Mouse (Mus musculus): ENCODE data around the gene Gatd1. TPM values are rescaled to one million over a fixed set of nuclear protein-coding genes. Genes with fewer than 3 reads are reported as not detected.

Gatd1 gene
- polyA plus RNA-seq, 1 experiment from 2014 or later, result 41.6 TPM

Other genes starting within 250 kb of the Gatd1 start
- 91.2 and 93.7 TPM in 2 replicates for gene Rnh1, start 241.3 kb downstream of the Gatd1 start, polyA plus RNA-seq (2014; fragmentation: Nextera tagmentation; extraction: Ambion mirVana)
- gene Hras, start 220.1 kb downstream of the Gatd1 start, polyA plus RNA-seq (2014; fragmentation: Nextera tagmentation; extraction: Ambion mirVana), result 112 and 118 TPM in 2 replicates
- gene Lrrc56, start 220.0 kb downstream of the Gatd1 start, polyA plus RNA-seq (2014; fragmentation: Nextera tagmentation; extraction: Ambion mirVana), result 20.8 and 20.9 TPM in 2 replicates
- 1.8 and 2.6 TPM in 2 replicates for gene Lmntd2, start 200.1 kb downstream of the Gatd1 start, polyA plus RNA-seq (2014; fragmentation: Nextera tagmentation; extraction: Ambion mirVana)
- gene Rassf7, start 198.3 kb downstream of the Gatd1 start, polyA plus RNA-seq (2014; fragmentation: Nextera tagmentation; extraction: Ambion mirVana), result 35.1 TPM in 2 replicates
- 70.9 and 81.0 TPM in 2 replicates for gene Phrf1, start 185.4 kb downstream of the Gatd1 start, polyA plus RNA-seq (2014; fragmentation: Nextera tagmentation; extraction: Ambion mirVana)
- 4.0 and 4.1 TPM in 2 replicates for gene Irf7, start 147.7 kb downstream of the Gatd1 start, polyA plus RNA-seq (2014; fragmentation: Nextera tagmentation; extraction: Ambion mirVana)
- gene Cdhr5, start 137.3 kb downstream of the Gatd1 start, polyA plus RNA-seq (2014; fragmentation: Nextera tagmentation; extraction: Ambion mirVana), result 0.44 and 0.53 TPM in 2 replicates
- 1.2 and 1.6 TPM in 2 replicates for gene Sct, start 135.0 kb downstream of the Gatd1 start, polyA plus RNA-seq (2014; fragmentation: Nextera tagmentation; extraction: Ambion mirVana)
- 0.16 and 0.17 TPM in 2 replicates for gene Drd4, start 122.1 kb downstream of the Gatd1 start, polyA plus RNA-seq (2014; fragmentation: Nextera tagmentation; extraction: Ambion mirVana)
- gene Deaf1, start 86.4 kb downstream of the Gatd1 start, polyA plus RNA-seq (2014; fragmentation: Nextera tagmentation; extraction: Ambion mirVana), result 48.6 and 54.0 TPM in 2 replicates
- 22.2 and 27.4 TPM in 2 replicates for gene Tmem80, start 86.4 kb downstream of the Gatd1 start, polyA plus RNA-seq (2014; fragmentation: Nextera tagmentation; extraction: Ambion mirVana)
- gene Eps8l2, start 75.3 kb downstream of the Gatd1 start, polyA plus RNA-seq (2014; fragmentation: Nextera tagmentation; extraction: Ambion mirVana), result 5.4 and 7.7 TPM in 2 replicates
- gene Taldo1, start 21.9 kb downstream of the Gatd1 start, polyA plus RNA-seq (2014; fragmentation: Nextera tagmentation; extraction: Ambion mirVana), result 442 and 472 TPM in 2 replicates
- 0.16 and 0.27 TPM in 2 replicates for gene Cend1, start 15.4 kb upstream of the Gatd1 start, polyA plus RNA-seq (2014; fragmentation: Nextera tagmentation; extraction: Ambion mirVana)
- gene Slc25a22, start 23.8 kb upstream of the Gatd1 start, polyA plus RNA-seq (2014; fragmentation: Nextera tagmentation; extraction: Ambion mirVana), result 36.9 and 39.4 TPM in 2 replicates
- gene Pidd1, start 29.9 kb upstream of the Gatd1 start, polyA plus RNA-seq (2014; fragmentation: Nextera tagmentation; extraction: Ambion mirVana), result 22.5 and 22.7 TPM in 2 replicates
- 1,652 and 1,836 TPM in 2 replicates for gene Rplp2, start 33.2 kb upstream of the Gatd1 start, polyA plus RNA-seq (2014; fragmentation: Nextera tagmentation; extraction: Ambion mirVana)
- 23.4 and 23.7 TPM in 2 replicates for gene Pnpla2, start 41.1 kb upstream of the Gatd1 start, polyA plus RNA-seq (2014; fragmentation: Nextera tagmentation; extraction: Ambion mirVana)
- gene Cracr2b, start 47.0 kb upstream of the Gatd1 start, polyA plus RNA-seq (2014; fragmentation: Nextera tagmentation; extraction: Ambion mirVana), result 4.3 and 7.2 TPM in 2 replicates
- 20.6 and 22.3 TPM in 2 replicates for gene Cd151, start 53.3 kb upstream of the Gatd1 start, polyA plus RNA-seq (2014; fragmentation: Nextera tagmentation; extraction: Ambion mirVana)
- gene Polr2l, start 61.0 kb upstream of the Gatd1 start, polyA plus RNA-seq (2014; fragmentation: Nextera tagmentation; extraction: Ambion mirVana), result 95.3 and 104 TPM in 2 replicates
- 77.9 and 78.2 TPM in 2 replicates for gene Tspan4, start 61.1 kb upstream of the Gatd1 start, polyA plus RNA-seq (2014; fragmentation: Nextera tagmentation; extraction: Ambion mirVana)
- 39.2 and 48.1 TPM in 2 replicates for gene Chid1, start 125.7 kb upstream of the Gatd1 start, polyA plus RNA-seq (2014; fragmentation: Nextera tagmentation; extraction: Ambion mirVana)
- 94.4 and 102 TPM in 2 replicates for gene Ap2a2, start 148.0 kb upstream of the Gatd1 start, polyA plus RNA-seq (2014; fragmentation: Nextera tagmentation; extraction: Ambion mirVana)
- gene Muc6, start 241.2 kb upstream of the Gatd1 start, polyA plus RNA-seq (2014; fragmentation: Nextera tagmentation; extraction: Ambion mirVana), result 2.4 and 2.6 TPM in 2 replicates